Mouse (Mus musculus): ENCODE measurements around the gene Ooep. TPM values are rescaled to one million over a fixed set of nuclear protein-coding genes. Genes with fewer than 3 reads are reported as not detected.
"Not testable (repeated sequence)": the region's sequence is repeated elsewhere in the genome, so short reads cannot be mapped to it uniquely, and the experiment has no call there.

Ooep gene
- total and polyA plus RNA-seq, 3 experiments, result not detected

GRCm38 (mm10) chr9:78347004-78347403 is 31.5 kb downstream of the Ooep start:
- no peak overlapping the region for H3K27ac ChIP-seq (ENCODE audit: control insufficient read depth, low read depth, low read length)
- no peak for TF ChIP-seq RCOR1 (IDR thresholded peaks at IDR 0.05; ENCODE audit: low read depth, low read length)
- TF ChIP-seq ELF1 (IDR thresholded peaks at IDR 0.05; ENCODE audit: low read depth, low read length), result peak; percentile 16; the same call in 1 of the 2 replicates
- no peak overlapping the region for H3K9ac ChIP-seq (ENCODE audit: control insufficient read depth, low read depth, low read length, poor library complexity, severe bottlenecking)

GRCm38 (mm10) chr9:78345235-78345634 is 33.3 kb downstream of the Ooep start:
- not testable (repeated sequence) for H3K4me1 ChIP-seq (ENCODE audit: control insufficient read depth in 1 of 2, insufficient read depth in 2 of 2, low read length in 2 of 2); H3K9me3 ChIP-seq (replicated peaks; ENCODE audit: insufficient read depth, low read length); H3K27ac ChIP-seq (ENCODE audit: control insufficient read depth, low read depth, low read length)

More at GRCm38 (mm10) chr9:78347004-78347403, 31.5 kb downstream of the Ooep start:
- no peaks in the 10 kb centered on the region for H3K4me1 ChIP-seq (ENCODE audit: control insufficient read depth in 1 of 2, insufficient read depth in 2 of 2, low read length in 2 of 2)
- H3K4me3 ChIP-seq (ENCODE audit: control insufficient read depth in 1 of 2, insufficient read depth in 1 of 2, low read depth in 2 of 2, low read length in 2 of 2), result no peak overlapping the region
- DNase-seq (ENCODE audit: low read depth, low spot score), result peak; percentile 76
- H3K79me2 ChIP-seq (ENCODE audit: control insufficient read depth, insufficient read depth, low read length, poor library complexity), result no peaks in the 10 kb centered on the region
- H3K27me3 ChIP-seq (ENCODE audit: control insufficient read depth in 1 of 2, insufficient read depth in 2 of 2, low read length in 2 of 2), result peaks cover 0 to 2% of the 10 kb centered on the region in 2 experiments; a peak in 2 of 4 replicates
- H3K36me3 ChIP-seq (ENCODE audit: control insufficient read depth in 1 of 2, insufficient read depth in 2 of 2, low read length in 2 of 2), result no peaks in the 10 kb centered on the region
- H3K9me3 ChIP-seq (replicated peaks; ENCODE audit: insufficient read depth, low read length), result no peaks in the 10 kb centered on the region

GRCm38 (mm10) chr9:78343055-78343454 is 35.5 kb downstream of the Ooep start:
- DNase-seq (ENCODE audit: low read depth, low spot score); H3K4me1 ChIP-seq (ENCODE audit: control insufficient read depth in 1 of 2, insufficient read depth in 2 of 2, low read length in 2 of 2); H3K27me3 ChIP-seq (ENCODE audit: control insufficient read depth in 1 of 2, insufficient read depth in 2 of 2, low read length in 2 of 2); H3K36me3 ChIP-seq (ENCODE audit: control insufficient read depth in 1 of 2, insufficient read depth in 2 of 2, low read length in 2 of 2); H3K4me3 ChIP-seq (ENCODE audit: control insufficient read depth in 1 of 2, insufficient read depth in 1 of 2, low read depth in 2 of 2, low read length in 2 of 2); H3K79me2 ChIP-seq (ENCODE audit: control insufficient read depth, insufficient read depth, low read length, poor library complexity); H3K27ac ChIP-seq (ENCODE audit: control insufficient read depth, low read depth, low read length); H3K9me3 ChIP-seq (replicated peaks; ENCODE audit: insufficient read depth, low read length); H3K9ac ChIP-seq (ENCODE audit: control insufficient read depth, low read depth, low read length, poor library complexity, severe bottlenecking): not testable (repeated sequence)

More at GRCm38 (mm10) chr9:78345235-78345634, 33.3 kb downstream of the Ooep start:
- H3K9ac ChIP-seq (ENCODE audit: control insufficient read depth, low read depth, low read length, poor library complexity, severe bottlenecking); H3K27me3 ChIP-seq (ENCODE audit: control insufficient read depth in 1 of 2, insufficient read depth in 2 of 2, low read length in 2 of 2); H3K36me3 ChIP-seq (ENCODE audit: control insufficient read depth in 1 of 2, insufficient read depth in 2 of 2, low read length in 2 of 2); DNase-seq (ENCODE audit: low read depth, low spot score); H3K79me2 ChIP-seq (ENCODE audit: control insufficient read depth, insufficient read depth, low read length, poor library complexity); H3K4me3 ChIP-seq (ENCODE audit: control insufficient read depth in 1 of 2, insufficient read depth in 1 of 2, low read depth in 2 of 2, low read length in 2 of 2): not testable (repeated sequence)

- not testable (repeated sequence) for H3K4me1 ChIP-seq (ENCODE audit: control insufficient read depth in 1 of 2, insufficient read depth in 2 of 2, low read length in 2 of 2); H3K4me3 ChIP-seq (ENCODE audit: control insufficient read depth in 1 of 2, insufficient read depth in 1 of 2, low read depth in 2 of 2, low read length in 2 of 2); H3K9me3 ChIP-seq (replicated peaks; ENCODE audit: insufficient read depth, low read length); H3K27me3 ChIP-seq (ENCODE audit: control insufficient read depth in 1 of 2, insufficient read depth in 2 of 2, low read length in 2 of 2); H3K79me2 ChIP-seq (ENCODE audit: control insufficient read depth, insufficient read depth, low read length, poor library complexity); DNase-seq (ENCODE audit: low read depth, low spot score); H3K9ac ChIP-seq (ENCODE audit: control insufficient read depth, low read depth, low read length, poor library complexity, severe bottlenecking); H3K27ac ChIP-seq (ENCODE audit: control insufficient read depth, low read depth, low read length); H3K36me3 ChIP-seq (ENCODE audit: control insufficient read depth in 1 of 2, insufficient read depth in 2 of 2, low read length in 2 of 2)
These were observed 36.0 kb downstream of the Ooep start for GRCm38 (mm10) chr9:78342494-78342893.

- not testable (repeated sequence) for H3K9ac ChIP-seq (ENCODE audit: control insufficient read depth, low read depth, low read length, poor library complexity, severe bottlenecking); H3K27me3 ChIP-seq (ENCODE audit: control insufficient read depth in 1 of 2, insufficient read depth in 2 of 2, low read length in 2 of 2); H3K36me3 ChIP-seq (ENCODE audit: control insufficient read depth in 1 of 2, insufficient read depth in 2 of 2, low read length in 2 of 2); H3K79me2 ChIP-seq (ENCODE audit: control insufficient read depth, insufficient read depth, low read length, poor library complexity); H3K4me1 ChIP-seq (ENCODE audit: control insufficient read depth in 1 of 2, insufficient read depth in 2 of 2, low read length in 2 of 2); H3K9me3 ChIP-seq (replicated peaks; ENCODE audit: insufficient read depth, low read length); H3K27ac ChIP-seq (ENCODE audit: control insufficient read depth, low read depth, low read length); H3K4me3 ChIP-seq (ENCODE audit: control insufficient read depth in 1 of 2, insufficient read depth in 1 of 2, low read depth in 2 of 2, low read length in 2 of 2)
- DNase-seq (ENCODE audit: low read depth, low spot score), result peak; percentile 48
- TF ChIP-seq SMC3 (IDR thresholded peaks at IDR 0.05; ENCODE audit: low read depth, low read length) (peak; percentile 55), RAD21 (IDR thresholded peaks at IDR 0.05; ENCODE audit: low read depth, low read length) (peak; percentile 26), CTCF (IDR thresholded peaks at IDR 0.05 in 2 of 3, conservative IDR thresholded peaks at IDR 0.05 in 1 of 3; ENCODE audit: control insufficient read depth in 1 of 3, insufficient read depth in 1 of 3, low read depth in 2 of 3, low read length in 3 of 3, poor library complexity in 1 of 3, severe bottlenecking in 1 of 3) (peak; percentile 58 to 74 (median 63))
These were observed 38.2 kb downstream of the Ooep start for GRCm38 (mm10) chr9:78340324-78340723.

- not testable (repeated sequence) for H3K36me3 ChIP-seq (ENCODE audit: control insufficient read depth in 1 of 2, insufficient read depth in 2 of 2, low read length in 2 of 2); H3K4me1 ChIP-seq (ENCODE audit: control insufficient read depth in 1 of 2, insufficient read depth in 2 of 2, low read length in 2 of 2); H3K27ac ChIP-seq (ENCODE audit: control insufficient read depth, low read depth, low read length); H3K79me2 ChIP-seq (ENCODE audit: control insufficient read depth, insufficient read depth, low read length, poor library complexity); H3K9ac ChIP-seq (ENCODE audit: control insufficient read depth, low read depth, low read length, poor library complexity, severe bottlenecking); H3K27me3 ChIP-seq (ENCODE audit: control insufficient read depth in 1 of 2, insufficient read depth in 2 of 2, low read length in 2 of 2); H3K4me3 ChIP-seq (ENCODE audit: control insufficient read depth in 1 of 2, insufficient read depth in 1 of 2, low read depth in 2 of 2, low read length in 2 of 2); H3K9me3 ChIP-seq (replicated peaks; ENCODE audit: insufficient read depth, low read length); DNase-seq (ENCODE audit: low read depth, low spot score)
These were observed 41.5 kb downstream of the Ooep start for GRCm38 (mm10) chr9:78337050-78337449.

GRCm38 (mm10) chr9:78327289-78327688 is 51.2 kb downstream of the Ooep start, which contains the start of gene Omt2b:
TSS of gene Omt2b (plus strand) at chr9:78327589.
- not testable (repeated sequence) for DNase-seq (ENCODE audit: low read depth, low spot score); H3K27me3 ChIP-seq (ENCODE audit: control insufficient read depth in 1 of 2, insufficient read depth in 2 of 2, low read length in 2 of 2); H3K79me2 ChIP-seq (ENCODE audit: control insufficient read depth, insufficient read depth, low read length, poor library complexity); H3K4me1 ChIP-seq (ENCODE audit: control insufficient read depth in 1 of 2, insufficient read depth in 2 of 2, low read length in 2 of 2); H3K9ac ChIP-seq (ENCODE audit: control insufficient read depth, low read depth, low read length, poor library complexity, severe bottlenecking); H3K27ac ChIP-seq (ENCODE audit: control insufficient read depth, low read depth, low read length); H3K36me3 ChIP-seq (ENCODE audit: control insufficient read depth in 1 of 2, insufficient read depth in 2 of 2, low read length in 2 of 2); H3K9me3 ChIP-seq (replicated peaks; ENCODE audit: insufficient read depth, low read length); H3K4me3 ChIP-seq (ENCODE audit: control insufficient read depth in 1 of 2, insufficient read depth in 1 of 2, low read depth in 2 of 2, low read length in 2 of 2)
